ENCODE assay signal across 9 mouse cellular contexts in the genomic region with DNA sequence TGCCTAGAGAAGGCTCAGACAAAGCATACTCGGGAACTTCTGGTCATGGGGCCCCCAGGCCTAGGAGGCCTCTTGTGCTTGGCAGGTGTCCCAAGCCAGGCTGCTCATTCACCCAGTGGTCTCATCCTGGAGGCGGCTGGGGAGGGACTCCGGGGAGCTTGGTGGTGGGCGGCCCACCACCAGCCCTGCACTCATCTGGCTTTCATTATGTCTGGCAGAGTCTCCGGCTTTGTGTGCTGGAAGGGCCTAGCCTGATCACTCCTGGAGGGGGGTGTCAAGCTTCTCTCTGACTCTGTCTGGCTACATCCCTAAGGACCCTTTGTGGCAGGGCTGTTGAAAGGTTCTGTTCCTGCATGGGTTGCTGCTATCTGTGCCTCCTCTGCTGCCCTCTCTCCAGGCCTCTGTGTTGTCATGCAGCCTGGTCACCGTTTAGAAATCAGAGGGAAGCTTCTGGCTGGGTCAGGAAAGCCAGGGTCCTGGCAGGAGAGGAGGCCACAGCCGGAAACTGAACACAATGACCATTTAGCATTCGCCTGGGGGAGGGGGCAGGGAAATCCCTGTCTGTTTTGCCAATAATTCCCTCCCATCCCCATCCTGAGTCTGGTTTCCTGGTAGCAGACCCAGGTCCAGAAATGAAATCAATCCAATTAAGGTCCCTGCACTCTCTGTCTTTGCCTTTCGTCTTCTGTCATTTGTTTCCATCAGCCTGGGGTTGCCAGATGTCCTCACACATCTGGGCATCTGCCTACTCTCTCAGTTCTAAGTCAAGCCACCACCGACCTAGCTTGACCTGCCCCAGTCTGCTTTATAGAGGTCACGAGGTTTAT. TPM values are rescaled to one million over a fixed set of nuclear protein-coding genes. Genes with fewer than 3 reads are reported as not detected.
DNase-seq lines count a peak whose midpoint lies in the region; ATAC-seq lines count a peak whose summit lies in the region.
"Had no signal": no experiment of that assay in that cellular context is flagged by ENCODE, and none has a peak within 500 bp of the region (broad histone marks: within the 10 kb centered on the region; RNA-seq: fewer than 3 reads in every experiment).

No protein-coding gene starts in this region.

- no peaks in the 10 kb centered on the region for H3K36me3 ChIP-seq in embryonic facial prominence, embryonic 11.5 days (replicated peaks; ENCODE audit: control insufficient read depth, insufficient read depth, low read depth, low read length)
- peaks cover 6% of the 10 kb centered on the region; the same call in 1 of the 2 replicates for H3K36me3 ChIP-seq in limb, embryonic 13.5 days
- H3K36me3 ChIP-seq in midbrain, embryonic 15.5 days (replicated peaks) = no peaks in the 10 kb centered on the region

- peaks cover 14% of the 10 kb centered on the region for H3K4me1 ChIP-seq in embryonic facial prominence, embryonic 11.5 days (ENCODE audit: control insufficient read depth, insufficient read depth, low read length)
- peaks cover 87% of the 10 kb centered on the region for H3K4me1 ChIP-seq in limb, embryonic 13.5 days
- peaks cover 98% of the 10 kb centered on the region for H3K4me1 ChIP-seq in midbrain, embryonic 15.5 days

- intact Hi-C loops in heart, postnatal 10 days (cut with DNase I) = loop anchor here (2.0 kb wide), 1 partner anchor 14 kb away; no protein-coding TSS in a partner anchor

- DNase-seq in adrenal gland, postnatal 10 days = peak; percentile 59
- DNase-seq in adrenal gland, postnatal 4 days (ENCODE audit: low spot score in 2 of 2) = no peak
- DNase-seq in embryonic facial prominence, embryonic 11.5 days (ENCODE audit: low spot score) = peak; percentile 79
- DNase-seq in heart, postnatal 10 days = peak; percentile 72
- no peak for DNase-seq in ovary, adult 18-20 months (ENCODE audit: low spot score)
- no peak for DNase-seq in layer of hippocampus, adult 18-20 months (ENCODE audit: low spot score in 2 of 2)

- H3K4me3 ChIP-seq in embryonic facial prominence, embryonic 11.5 days (ENCODE audit: low read depth, low read length) = peak overlapping the region; percentile 71
- H3K4me3 ChIP-seq in limb, embryonic 13.5 days = peak overlapping the region; percentile 58
- H3K4me3 ChIP-seq in midbrain, embryonic 15.5 days = peak overlapping the region; percentile 49

- ATAC-seq in embryonic facial prominence, embryonic 11.5 days (replicated peaks; ENCODE audit: insufficient number of reproducible peaks, low FRiP score, low TSS enrichment, low read depth) = peak; percentile 36; the same call in 1 of the 2 replicates
- ATAC-seq in limb, embryonic 13.5 days (ENCODE audit: low FRiP score, low read depth) = peak; percentile 17; the same call in 1 of the 2 replicates
- no peak for ATAC-seq in midbrain, embryonic 15.5 days (replicated peaks)

- no peaks in the 10 kb centered on the region for H3K27me3 ChIP-seq in embryonic facial prominence, embryonic 11.5 days (ENCODE audit: control insufficient read depth, insufficient read depth, low read length)
- H3K27me3 ChIP-seq in limb, embryonic 13.5 days = no peaks in the 10 kb centered on the region
- no peaks in the 10 kb centered on the region for H3K27me3 ChIP-seq in midbrain, embryonic 15.5 days (replicated peaks)

- WGBS in embryonic facial prominence, embryonic 11.5 days = 14% methylated on average over 11 of the region's 11 CpGs
- WGBS in limb, embryonic 13.5 days = 9% methylated on average over 11 of the region's 11 CpGs
- 20% methylated on average over 11 of the region's 11 CpGs for WGBS in midbrain, embryonic 15.5 days

- peak overlapping the region; percentile 77 for H3K27ac ChIP-seq in embryonic facial prominence, embryonic 11.5 days (replicated peaks; ENCODE audit: low read depth, low read length)
- H3K27ac ChIP-seq in limb, embryonic 13.5 days = peak overlapping the region; percentile 89
- H3K27ac ChIP-seq in midbrain, embryonic 15.5 days = peak overlapping the region; percentile 79

- H3K9me3 ChIP-seq in embryonic facial prominence, embryonic 11.5 days (replicated peaks; ENCODE audit: control insufficient read depth, low read length) = no peaks in the 10 kb centered on the region
- no peaks in the 10 kb centered on the region for H3K9me3 ChIP-seq in limb, embryonic 13.5 days
- H3K9me3 ChIP-seq in midbrain, embryonic 15.5 days = no peaks in the 10 kb centered on the region

- H3K9ac ChIP-seq in embryonic facial prominence, embryonic 11.5 days (replicated peaks; ENCODE audit: low read length) = peak overlapping the region; percentile 39
- peak overlapping the region; percentile 75 for H3K9ac ChIP-seq in limb, embryonic 13.5 days
- H3K9ac ChIP-seq in midbrain, embryonic 15.5 days = peak overlapping the region; percentile 54

- peak overlapping the region; percentile 75 for H3K4me2 ChIP-seq in embryonic facial prominence, embryonic 11.5 days (ENCODE audit: low read depth, low read length)
- peak overlapping the region; percentile 77 for H3K4me2 ChIP-seq in limb, embryonic 13.5 days (replicated peaks)
- peak overlapping the region; percentile 79 for H3K4me2 ChIP-seq in midbrain, embryonic 15.5 days

RNA-seq across cellular contexts. Expression of a gene that starts 21.7 kb away (rescaled TPM):
- total RNA-seq in adrenal gland, postnatal 10 days (2021) = 10 to 100 TPM; 31.5 to 47.4 TPM
- total RNA-seq in adrenal gland, postnatal 4 days (2021) = 10 to 100 TPM; 65.0 to 67.0 TPM
- 41.7 and 44.8 TPM in 2 replicates for polyA plus RNA-seq in embryonic facial prominence, embryonic 11.5 days (2014; fragmentation: Nextera tagmentation; extraction: Ambion mirVana)
- total RNA-seq in heart, postnatal 10 days (2021) = 10 to 100 TPM; 20.6 to 26.6 TPM
- polyA plus RNA-seq in limb, embryonic 13.5 days (2015; fragmentation: Nextera tagmentation; extraction: Ambion mirVana) = 45.1 and 53.8 TPM in 2 replicates
- polyA plus RNA-seq in midbrain, embryonic 15.5 days (2015; fragmentation: Nextera tagmentation; extraction: Ambion mirVana) = 92.0 and 94.8 TPM in 2 replicates
- 100 to 1,000 TPM; 127 to 132 TPM for total RNA-seq in layer of hippocampus, adult 18-20 months (2021)

RNA-seq across cellular contexts. Expression of a gene that starts 28.6 kb away (rescaled TPM):
- under 1 TPM in 1 of 2 experiments, not detected in 1; 0.15 TPM for total RNA-seq in adrenal gland, postnatal 10 days (2021)
- 1,000 to 10,000 TPM in 1 of 2 experiments, under 1 TPM in 1; 0.42 to 1,494 TPM for total RNA-seq in adrenal gland, postnatal 4 days (2021)
- not detected in 2 replicates for polyA plus RNA-seq in embryonic facial prominence, embryonic 11.5 days (2014; fragmentation: Nextera tagmentation; extraction: Ambion mirVana)
- total RNA-seq in heart, postnatal 10 days (2021) = not detected
- polyA plus RNA-seq in limb, embryonic 13.5 days (2015; fragmentation: Nextera tagmentation; extraction: Ambion mirVana) = 0.11 TPM in 1 of 2 replicates, not detected in the other
- 0.10 and 0.13 TPM in 2 replicates for polyA plus RNA-seq in midbrain, embryonic 15.5 days (2015; fragmentation: Nextera tagmentation; extraction: Ambion mirVana)
- not detected for total RNA-seq in layer of hippocampus, adult 18-20 months (2021)
- polyA plus RNA-seq: C2C12 had no signal

RNA-seq across cellular contexts. Expression of a gene that starts 28.8 kb away (rescaled TPM):
- 1 to 10 TPM; 2.6 to 3.2 TPM for total RNA-seq in adrenal gland, postnatal 10 days (2021)
- 1 to 10 TPM; 3.4 to 5.2 TPM for total RNA-seq in adrenal gland, postnatal 4 days (2021)
- polyA plus RNA-seq in embryonic facial prominence, embryonic 11.5 days (2014; fragmentation: Nextera tagmentation; extraction: Ambion mirVana) = 0.68 TPM in 1 of 2 replicates, not detected in the other
- 1 to 10 TPM; 1.7 to 2.8 TPM for total RNA-seq in heart, postnatal 10 days (2021)
- 1.4 and 2.5 TPM in 2 replicates for polyA plus RNA-seq in limb, embryonic 13.5 days (2015; fragmentation: Nextera tagmentation; extraction: Ambion mirVana)
- 1.4 and 2.4 TPM in 2 replicates for polyA plus RNA-seq in midbrain, embryonic 15.5 days (2015; fragmentation: Nextera tagmentation; extraction: Ambion mirVana)
- 1 to 10 TPM; 1.0 to 1.8 TPM for total RNA-seq in layer of hippocampus, adult 18-20 months (2021)
- polyA plus RNA-seq: C2C12 had no signal

RNA-seq across cellular contexts. Expression of a gene that starts 38.0 kb away (rescaled TPM):
- total RNA-seq in adrenal gland, postnatal 10 days (2021) = 1 to 10 TPM; 4.3 to 5.4 TPM
- total RNA-seq in adrenal gland, postnatal 4 days (2021) = 1 to 10 TPM; 8.2 to 8.3 TPM
- not detected in 2 replicates for polyA plus RNA-seq in embryonic facial prominence, embryonic 11.5 days (2014; fragmentation: Nextera tagmentation; extraction: Ambion mirVana)
- total RNA-seq in heart, postnatal 10 days (2021) = 1 to 10 TPM; 2.5 to 2.8 TPM
- 0.94 and 0.95 TPM in 2 replicates for polyA plus RNA-seq in limb, embryonic 13.5 days (2015; fragmentation: Nextera tagmentation; extraction: Ambion mirVana)
- 1.1 and 1.4 TPM in 2 replicates for polyA plus RNA-seq in midbrain, embryonic 15.5 days (2015; fragmentation: Nextera tagmentation; extraction: Ambion mirVana)
- 1 to 10 TPM; 1.5 to 2.2 TPM for total RNA-seq in layer of hippocampus, adult 18-20 months (2021)
- polyA plus RNA-seq: C2C12 had no signal

RNA-seq across cellular contexts. Expression of a gene that starts 48.9 kb away (rescaled TPM):
- 10 to 100 TPM; 15.5 to 21.5 TPM for total RNA-seq in adrenal gland, postnatal 10 days (2021)
- 10 to 100 TPM; 27.0 to 28.3 TPM for total RNA-seq in adrenal gland, postnatal 4 days (2021)
- 38.5 and 38.8 TPM in 2 replicates for polyA plus RNA-seq in embryonic facial prominence, embryonic 11.5 days (2014; fragmentation: Nextera tagmentation; extraction: Ambion mirVana)
- total RNA-seq in heart, postnatal 10 days (2021) = 10 to 100 TPM; 14.1 to 15.4 TPM
- polyA plus RNA-seq in limb, embryonic 13.5 days (2015; fragmentation: Nextera tagmentation; extraction: Ambion mirVana) = 53.4 and 53.5 TPM in 2 replicates
- 48.2 and 49.2 TPM in 2 replicates for polyA plus RNA-seq in midbrain, embryonic 15.5 days (2015; fragmentation: Nextera tagmentation; extraction: Ambion mirVana)
- total RNA-seq in layer of hippocampus, adult 18-20 months (2021) = 10 to 100 TPM; 19.6 to 20.5 TPM

Comparison
In these comparisons a context has a peak if more than half of its experiments do, and no peak if none do; other contexts are left out.
1. DNase-seq: peak in adrenal gland, postnatal 10 days (single experiment), embryonic facial prominence, embryonic 11.5 days (single experiment) and heart, postnatal 10 days (2 of 2); none in adrenal gland, postnatal 4 days (0 of 2), ovary, adult 18-20 months (single experiment) and layer of hippocampus, adult 18-20 months (0 of 2).
2. Peak in every context shown above with its lines, with median percentiles within 50 percentile points of each other: H3K27ac ChIP-seq, H3K4me2 ChIP-seq, H3K4me3 ChIP-seq and H3K9ac ChIP-seq.